Mouse (Mus musculus): ENCODE data around the gene BC048562. TPM values are rescaled to one million over a fixed set of nuclear protein-coding genes. Genes with fewer than 3 reads are reported as not detected.

Gene BC048562
- polyA plus RNA-seq, 1 experiment from 2014 or later: not detected

DNA sequence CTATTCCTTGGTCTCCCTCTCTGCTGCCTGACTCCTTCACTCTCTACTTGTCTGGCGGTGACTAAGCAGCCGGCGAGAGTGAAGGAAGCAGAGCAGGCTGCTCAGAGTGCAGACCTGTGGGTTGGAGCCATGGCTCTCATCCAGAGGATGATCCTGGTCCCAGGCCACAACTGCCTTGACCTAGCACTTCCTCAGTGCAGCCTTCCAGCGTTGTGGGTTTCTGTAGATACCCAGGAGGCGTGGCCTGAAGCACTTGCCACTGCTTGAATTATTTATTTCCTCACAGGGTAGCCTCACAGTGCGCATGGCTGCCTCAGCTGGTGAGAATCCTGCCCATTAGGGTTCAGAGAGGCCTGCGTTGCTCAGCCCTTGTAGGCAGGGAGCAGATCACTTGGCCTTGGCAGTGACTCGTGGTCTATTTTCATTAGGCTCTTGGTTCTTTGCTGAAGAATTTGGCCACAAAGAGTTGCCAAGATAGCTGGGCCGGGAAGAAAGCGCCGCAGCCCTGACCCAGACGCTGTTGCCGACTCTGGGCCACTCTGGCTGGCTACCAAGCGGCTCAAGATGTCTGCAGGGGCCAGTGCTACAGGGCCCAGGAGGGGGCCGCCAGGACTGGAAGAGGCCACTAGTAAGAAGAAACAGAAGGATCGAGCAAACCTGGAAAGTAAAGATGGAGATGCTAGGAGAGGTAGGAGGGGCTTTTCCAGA, 55.9 kb downstream of the BC048562 start:
- WGBS: 91% methylated on average over 16 of the region's 16 CpGs
- ATAC-seq: no peak
- Histone ChIP-seq H3K4me2 (replicated peaks) (peak overlapping the region; percentile 98), H3K27ac (no peak overlapping the region), H3K36me3 (peaks cover 60% of the 10 kb centered on the region), H3K4me3 (replicated peaks) (peak overlapping the region; percentile 91), H3K27me3 (no peaks in the 10 kb centered on the region), H3K4me1 (replicated peaks) (peaks cover 27% of the 10 kb centered on the region), H3K9ac (replicated peaks) (peak overlapping the region; percentile 94), H3K9me3 (no peaks in the 10 kb centered on the region)

DNA sequence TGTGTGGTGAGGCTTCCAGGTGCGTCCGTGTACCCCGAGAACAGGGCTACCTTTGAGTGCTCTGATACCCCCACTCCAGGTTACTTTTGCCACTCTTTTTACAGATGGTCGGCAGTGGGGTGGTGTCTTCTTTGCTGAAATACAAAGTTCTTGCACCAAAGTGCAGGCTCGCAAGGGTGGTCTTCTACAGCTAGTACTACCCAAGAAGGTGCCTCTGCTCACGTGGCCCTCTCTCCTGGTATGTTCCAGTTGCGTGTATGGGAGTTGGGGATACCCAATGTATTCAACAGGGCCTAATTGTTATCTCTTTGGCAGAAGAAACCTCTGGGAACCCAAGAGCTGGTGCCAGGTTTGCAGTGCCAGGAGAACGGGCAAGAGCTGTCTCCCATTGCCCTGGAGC, 57.0 kb downstream of the BC048562 start:
- Histone ChIP-seq H3K27me3 (no peaks in the 10 kb centered on the region), H3K27ac (no peak overlapping the region), H3K4me3 (replicated peaks) (no peak overlapping the region), H3K4me2 (replicated peaks) (no peak overlapping the region), H3K36me3 (peaks cover 65% of the 10 kb centered on the region), H3K9ac (replicated peaks) (no peak overlapping the region), H3K9me3 (no peaks in the 10 kb centered on the region), H3K4me1 (replicated peaks) (peaks cover 27% of the 10 kb centered on the region)
- 97% methylated on average over 8 of the region's 8 CpGs for WGBS
- no peak for ATAC-seq

DNA sequence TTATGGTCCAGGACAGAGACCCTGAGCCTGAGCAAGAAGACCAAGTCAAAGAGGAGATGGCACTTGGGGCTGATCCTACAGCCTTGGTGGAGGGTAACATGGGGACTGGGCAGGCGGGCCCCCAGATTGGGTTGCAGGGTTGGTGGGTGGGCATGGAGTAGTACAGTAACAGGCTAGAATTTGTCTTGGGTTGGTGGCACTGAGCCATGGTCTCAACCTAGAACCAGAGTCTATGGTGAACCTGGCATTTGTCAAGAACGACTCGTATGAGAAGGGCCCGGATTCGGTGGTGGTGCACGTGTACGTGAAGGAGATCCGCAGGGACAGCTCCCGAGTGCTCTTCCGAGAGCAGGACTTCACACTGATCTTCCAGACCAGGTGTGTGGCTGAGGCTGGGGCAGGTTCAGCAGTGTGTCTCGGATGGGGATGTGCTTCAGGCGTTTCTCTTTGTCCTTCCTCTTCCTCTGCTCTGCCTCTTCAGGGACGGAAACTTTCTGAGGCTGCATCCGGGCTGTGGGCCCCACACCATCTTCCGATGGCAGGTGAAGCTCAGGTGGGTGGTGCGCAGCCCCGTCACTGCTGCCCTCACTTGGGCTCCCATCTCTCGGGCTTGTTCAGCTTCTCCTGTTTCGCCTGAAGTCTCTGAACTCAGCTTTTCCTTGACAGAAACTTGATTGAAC, 58.0 kb downstream of the BC048562 start:
- Histone ChIP-seq H3K4me2 (replicated peaks) (no peak overlapping the region), H3K4me1 (replicated peaks) (peaks cover 27% of the 10 kb centered on the region), H3K27me3 (no peaks in the 10 kb centered on the region), H3K9ac (replicated peaks) (no peak overlapping the region), H3K9me3 (no peaks in the 10 kb centered on the region), H3K36me3 (peaks cover 72% of the 10 kb centered on the region), H3K4me3 (replicated peaks) (no peak overlapping the region), H3K27ac (no peak overlapping the region)
- no peak for ATAC-seq
- 97% methylated on average over 19 of the region's 19 CpGs for WGBS

DNA sequence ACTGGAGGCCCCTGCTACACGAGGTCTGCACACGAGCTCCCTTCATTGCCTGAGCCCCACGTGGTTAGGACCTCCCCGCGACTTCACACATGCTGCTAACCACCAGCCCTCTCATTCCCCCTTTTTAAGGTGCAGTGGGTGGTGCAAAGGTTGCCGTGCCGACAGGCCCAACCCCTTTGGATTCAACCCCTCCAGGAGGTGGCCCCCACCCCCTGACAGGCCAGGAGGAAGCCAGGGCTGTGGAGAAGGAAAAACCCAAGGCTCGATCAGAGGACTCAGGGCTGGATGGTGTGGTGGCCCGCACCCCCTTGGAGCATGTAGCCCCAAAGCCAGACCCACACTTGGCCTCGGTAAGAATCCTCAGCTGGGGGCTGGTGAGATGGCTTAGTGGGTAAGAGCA, 58.6 kb downstream of the BC048562 start:
- no peaks in the 10 kb centered on the region for H3K9me3 ChIP-seq
- H3K36me3 ChIP-seq: peaks cover 78% of the 10 kb centered on the region
- H3K27ac ChIP-seq: no peak overlapping the region
- no peak overlapping the region for H3K4me2 ChIP-seq (replicated peaks)
- no peak overlapping the region for H3K4me3 ChIP-seq (replicated peaks)
- H3K27me3 ChIP-seq: no peaks in the 10 kb centered on the region
- no peak for ATAC-seq
- H3K4me1 ChIP-seq (replicated peaks): peaks cover 21% of the 10 kb centered on the region
- 85% methylated on average over 10 of the region's 10 CpGs for WGBS
- H3K9ac ChIP-seq (replicated peaks): no peak overlapping the region

Other genes with a start within 250 kb of the BC048562 start
- gene Bsn, start 246.1 kb upstream of the BC048562 start, polyA plus RNA-seq (2015; fragmentation: Nextera tagmentation; extraction: Ambion mirVana): 7.1 and 8.0 TPM in 2 replicates
- 50.5 and 57.8 TPM in 2 replicates for gene Dag1, start 172.5 kb upstream of the BC048562 start, polyA plus RNA-seq (2015; fragmentation: Nextera tagmentation; extraction: Ambion mirVana)
- gene Nicn1, start 146.1 kb upstream of the BC048562 start, polyA plus RNA-seq (2015; fragmentation: Nextera tagmentation; extraction: Ambion mirVana): 118 TPM in 2 replicates
- gene Amt, start 139.6 kb upstream of the BC048562 start, polyA plus RNA-seq (2015; fragmentation: Nextera tagmentation; extraction: Ambion mirVana): 33.6 and 35.5 TPM in 2 replicates
- 288 and 306 TPM in 2 replicates for gene Rhoa, start 130.4 kb upstream of the BC048562 start, polyA plus RNA-seq (2015; fragmentation: Nextera tagmentation; extraction: Ambion mirVana)
- 52.6 and 57.5 TPM in 2 replicates for gene Tcta, start 130.3 kb upstream of the BC048562 start, polyA plus RNA-seq (2015; fragmentation: Nextera tagmentation; extraction: Ambion mirVana)
- 474 and 511 TPM in 2 replicates for gene Gpx1, start 97.6 kb upstream of the BC048562 start, polyA plus RNA-seq (2015; fragmentation: Nextera tagmentation; extraction: Ambion mirVana)
- gene Usp4, start 88.6 kb upstream of the BC048562 start, polyA plus RNA-seq (2015; fragmentation: Nextera tagmentation; extraction: Ambion mirVana): 143 and 146 TPM in 2 replicates
- gene 1700102P08Rik, start 43.7 kb upstream of the BC048562 start, polyA plus RNA-seq (2015; fragmentation: Nextera tagmentation; extraction: Ambion mirVana): 2.1 and 2.2 TPM in 2 replicates
- gene Ccdc36, start 8.0 kb upstream of the BC048562 start, polyA plus RNA-seq (2015; fragmentation: Nextera tagmentation; extraction: Ambion mirVana): 1.3 and 1.7 TPM in 2 replicates
- gene Ccdc71, start 24.0 kb downstream of the BC048562 start, polyA plus RNA-seq (2015; fragmentation: Nextera tagmentation; extraction: Ambion mirVana): 59.7 and 63.5 TPM in 2 replicates
- 75.7 and 84.8 TPM in 2 replicates for gene Klhdc8b, start 25.1 kb downstream of the BC048562 start, polyA plus RNA-seq (2015; fragmentation: Nextera tagmentation; extraction: Ambion mirVana)
- 20.0 and 24.1 TPM in 2 replicates for gene Lamb2, start 43.3 kb downstream of the BC048562 start, polyA plus RNA-seq (2015; fragmentation: Nextera tagmentation; extraction: Ambion mirVana)
- 75.9 and 91.9 TPM in 2 replicates for gene Usp19, start 54.1 kb downstream of the BC048562 start, polyA plus RNA-seq (2015; fragmentation: Nextera tagmentation; extraction: Ambion mirVana)
- gene Qars, start 71.2 kb downstream of the BC048562 start, polyA plus RNA-seq (2015; fragmentation: Nextera tagmentation; extraction: Ambion mirVana): 70.2 and 70.5 TPM in 2 replicates
- gene Qrich1, start 80.3 kb downstream of the BC048562 start, polyA plus RNA-seq (2015; fragmentation: Nextera tagmentation; extraction: Ambion mirVana): 141 and 146 TPM in 2 replicates
- 108 and 115 TPM in 2 replicates for gene Impdh2, start 123.8 kb downstream of the BC048562 start, polyA plus RNA-seq (2015; fragmentation: Nextera tagmentation; extraction: Ambion mirVana)
- 73.7 and 79.2 TPM in 2 replicates for gene Ndufaf3, start 131.0 kb downstream of the BC048562 start, polyA plus RNA-seq (2015; fragmentation: Nextera tagmentation; extraction: Ambion mirVana)
- 321 and 345 TPM in 2 replicates for gene Dalrd3, start 133.4 kb downstream of the BC048562 start, polyA plus RNA-seq (2015; fragmentation: Nextera tagmentation; extraction: Ambion mirVana)
- 364 and 380 TPM in 2 replicates for gene Wdr6, start 142.3 kb downstream of the BC048562 start, polyA plus RNA-seq (2015; fragmentation: Nextera tagmentation; extraction: Ambion mirVana)
- 24.6 and 27.7 TPM in 2 replicates for gene P4htm, start 161.2 kb downstream of the BC048562 start, polyA plus RNA-seq (2015; fragmentation: Nextera tagmentation; extraction: Ambion mirVana)
- 53.6 and 54.0 TPM in 2 replicates for gene Arih2, start 212.9 kb downstream of the BC048562 start, polyA plus RNA-seq (2015; fragmentation: Nextera tagmentation; extraction: Ambion mirVana)
- 39.5 and 40.5 TPM in 2 replicates for gene Slc25a20, start 225.6 kb downstream of the BC048562 start, polyA plus RNA-seq (2015; fragmentation: Nextera tagmentation; extraction: Ambion mirVana)